Mouse (Mus musculus) right cerebral cortex, postnatal 25 days (tissue): ENCODE measurements around the gene Bola3.

Experiments used
- DNase-seq: peaks from one replicate; pipeline ENCODE4 v3.0.0; 2022

The Bola3 gene

GRCm38 (mm10) chr6:83349274-83349958 is 469 bp downstream of the Bola3 start:
- DNase-seq: peak; percentile 88

GRCm38 (mm10) chr6:83350172-83350571 is 1.2 kb downstream of the Bola3 start:
- no peak for DNase-seq

- no peak for DNase-seq
Observed at GRCm38 (mm10) chr6:83350851-83351405, 2.0 kb downstream of the Bola3 start.

- DNase-seq: no peak
Observed at GRCm38 (mm10) chr6:83351490-83352160, 2.7 kb downstream of the Bola3 start.

- DNase-seq: no peak
Observed at GRCm38 (mm10) chr6:83352666-83353410, 3.9 kb downstream of the Bola3 start.

GRCm38 (mm10) chr6:83354856-83355781 is 6.2 kb downstream of the Bola3 start:
- DNase-seq: no peak

GRCm38 (mm10) chr6:83356569-83357138 is 7.7 kb downstream of the Bola3 start:
- peak; percentile 79 for DNase-seq

GRCm38 (mm10) chr6:83357436-83357835 is 8.5 kb downstream of the Bola3 start:
- DNase-seq: no peak

GRCm38 (mm10) chr6:83361523-83362248 is 12.7 kb downstream of the Bola3 start:
- DNase-seq: no peak

- DNase-seq: no peak
Observed at GRCm38 (mm10) chr6:83363075-83363474, 14.1 kb downstream of the Bola3 start.

GRCm38 (mm10) chr6:83370316-83370965 is 21.5 kb downstream of the Bola3 start:
- DNase-seq: no peak

GRCm38 (mm10) chr6:83371350-83371749 is 22.4 kb downstream of the Bola3 start:
- no peak for DNase-seq

GRCm38 (mm10) chr6:83373704-83374300 is 24.9 kb downstream of the Bola3 start:
- no peak for DNase-seq

- DNase-seq: no peak
Observed at GRCm38 (mm10) chr6:83381510-83382491, 32.9 kb downstream of the Bola3 start.

GRCm38 (mm10) chr6:83385569-83386090 is 36.7 kb downstream of the Bola3 start:
- no peak for DNase-seq

GRCm38 (mm10) chr6:83392166-83392780 is 43.3 kb downstream of the Bola3 start:
- no peak for DNase-seq

GRCm38 (mm10) chr6:83394122-83394521 is 45.2 kb downstream of the Bola3 start:
- no peak for DNase-seq

- no peak for DNase-seq
Observed at GRCm38 (mm10) chr6:83395544-83396229, 46.7 kb downstream of the Bola3 start.
